Mouse (Mus musculus) gastrocnemius, postnatal 10 days (tissue): Measurements from ENCODE around the gene Exoc4. TPM values are rescaled to one million over a fixed set of nuclear protein-coding genes. Genes with fewer than 3 reads are reported as not detected.

ENCODE experiments used
- DNase-seq: peaks from one replicate; pipeline ENCODE4 v3.0.0; 2021; ENCODE audit warnings: mixed read lengths
- total RNA-seq, 2 experiments: library from RNA; stranded (reverse); gene quantifications; 2 replicates each; pipeline ENCODE4 v1.2.3; 2021

The Exoc4 gene
- total RNA-seq, 2 experiments from 2014 or later, result 39.1 to 49.3 TPM

- no peak for DNase-seq
These were observed 690.3 kb downstream of the Exoc4 start for GRCm38 (mm10) chr6:33939169-33939568.

GRCm38 (mm10) chr6:33946911-33947489, 698.1 kb downstream of the Exoc4 start:
- DNase-seq, result no peak

GRCm38 (mm10) chr6:33950113-33950512, 701.2 kb downstream of the Exoc4 start:
- DNase-seq, result no peak

GRCm38 (mm10) chr6:33955469-33955868, 706.6 kb downstream of the Exoc4 start:
- no peak for DNase-seq

GRCm38 (mm10) chr6:33958281-33958680, 709.4 kb downstream of the Exoc4 start:
- no peak for DNase-seq

- DNase-seq, result no peak
These were observed 711.9 kb downstream of the Exoc4 start for GRCm38 (mm10) chr6:33960766-33961165.

- no peak for DNase-seq
These were observed 714.2 kb downstream of the Exoc4 start for GRCm38 (mm10) chr6:33963092-33963491.

- DNase-seq, result no peak
These were observed 716.7 kb downstream of the Exoc4 start for GRCm38 (mm10) chr6:33965571-33965970.

GRCm38 (mm10) chr6:33968746-33969145, 719.9 kb downstream of the Exoc4 start:
- no peak for DNase-seq

GRCm38 (mm10) chr6:33972801-33973200, 723.9 kb downstream of the Exoc4 start:
- no peak for DNase-seq

- no peak for DNase-seq
These were observed 727.7 kb downstream of the Exoc4 start for GRCm38 (mm10) chr6:33976576-33976975.

- DNase-seq, result no peak
These were observed 728.6 kb downstream of the Exoc4 start for GRCm38 (mm10) chr6:33977448-33977847.

GRCm38 (mm10) chr6:33977880-33978279, 729.0 kb downstream of the Exoc4 start:
- no peak for DNase-seq

GRCm38 (mm10) chr6:33982709-33983108, 733.8 kb downstream of the Exoc4 start:
- DNase-seq, result no peak

- DNase-seq, result no peak
These were observed 738.2 kb downstream of the Exoc4 start for GRCm38 (mm10) chr6:33987132-33987531.

GRCm38 (mm10) chr6:33992213-33993034, 743.5 kb downstream of the Exoc4 start:
- no peak for DNase-seq

- no peak for DNase-seq
These were observed 745.0 kb downstream of the Exoc4 start for GRCm38 (mm10) chr6:33993842-33994241.

GRCm38 (mm10) chr6:33998590-33998989, 749.7 kb downstream of the Exoc4 start:
- no peak for DNase-seq

GRCm38 (mm10) chr6:33999530-33999929, 750.6 kb downstream of the Exoc4 start:
- no peak for DNase-seq

- DNase-seq, result no peak
These were observed 751.8 kb downstream of the Exoc4 start for GRCm38 (mm10) chr6:34000644-34001043.

- no peak for DNase-seq
These were observed 754.1 kb downstream of the Exoc4 start for GRCm38 (mm10) chr6:34003033-34003432.

- DNase-seq, result no peak
These were observed 764.6 kb downstream of the Exoc4 start for GRCm38 (mm10) chr6:34013469-34013868.
